Mouse (Mus musculus) kidney, adult 2 months (tissue): Measurements from ENCODE around the gene Jmjd6.

Experiments used
- CTCF ChIP-seq: fragments of 200-500 bp; conservative IDR thresholded peaks from 2 replicates; pipeline ENCODE4 v1.5.1; 2011; ENCODE audit warnings: low read depth, mild to moderate bottlenecking, control low read depth, low read length, moderate library complexity, mixed read lengths; ENCODE audit not compliant: insufficient read depth, insufficient read length
- POLR2A ChIP-seq: fragments of 200-500 bp; IDR thresholded peaks from one replicate; pipeline ENCODE4 v1.6.1; 2011; ENCODE audit warnings: low read depth, low read length, control low read depth

GRCm38 (mm10) chr11:116847187-116848085 lies 4.2 kb upstream of the Jmjd6 start:
- TF ChIP-seq CTCF (no peak), POLR2A (no peak)
